Mouse (Mus musculus): ENCODE data around the gene Hist1h2ag. TPM values are rescaled to one million over a fixed set of nuclear protein-coding genes. Genes with fewer than 3 reads are reported as not detected.
A peak's percentile ranks its signal among the peaks of the same experiment; 100 is the strongest.

Hist1h2ag gene
- polyA plus RNA-seq, 1 experiment from 2014 or later, result 60.3 TPM

DNA sequence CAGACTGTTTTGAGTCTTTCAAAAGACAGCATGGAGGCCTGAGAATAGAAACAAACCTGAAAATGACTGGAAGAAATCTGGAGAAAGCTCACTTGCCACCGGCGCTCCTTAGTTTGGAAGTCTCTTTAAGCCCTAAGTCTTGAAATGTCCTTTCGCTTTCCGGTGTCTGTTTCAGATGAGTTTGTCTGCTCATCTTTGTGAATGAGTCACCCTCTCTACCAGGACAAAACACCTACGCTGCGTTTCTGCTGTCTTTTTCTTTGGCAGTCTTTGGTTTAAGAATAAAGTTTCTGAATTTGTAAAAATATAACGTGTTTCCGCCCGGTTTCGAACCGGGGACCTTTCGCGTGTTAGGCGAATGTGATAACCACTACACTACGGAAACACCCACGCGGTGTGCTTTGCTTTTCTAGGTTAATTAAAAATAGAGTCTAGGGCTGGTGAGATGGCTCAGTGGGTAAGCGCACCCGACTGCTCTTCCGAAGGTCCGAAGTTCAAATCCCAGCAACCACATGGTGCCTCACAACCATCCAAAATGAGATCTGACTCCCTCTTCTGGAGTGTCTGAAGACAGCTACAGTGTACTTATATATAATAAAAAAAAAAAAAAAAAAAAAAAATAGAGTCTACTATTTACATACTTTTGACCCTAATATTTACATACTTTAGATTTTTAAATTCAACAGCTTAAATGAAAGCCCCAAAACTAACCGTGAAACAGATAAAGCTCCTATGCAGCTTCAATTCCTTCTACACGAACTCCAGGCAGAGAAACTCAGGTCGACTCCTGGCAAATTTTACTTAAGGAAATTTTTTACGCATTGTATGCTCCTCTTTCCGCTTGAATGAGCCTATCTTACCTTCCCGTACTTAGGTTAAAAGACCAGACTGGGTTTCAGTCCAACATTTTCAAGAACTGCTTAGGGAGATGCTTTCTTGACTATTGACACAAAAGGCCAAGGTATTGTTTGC is 27.0 kb downstream of the Hist1h2ag start:
- no peak overlapping the region for H3K27ac ChIP-seq
- no peak overlapping the region for H3K9ac ChIP-seq
- H3K27me3 ChIP-seq, result peaks cover 82% of the 10 kb centered on the region
- H3K4me3 ChIP-seq, result no peak overlapping the region
- WGBS, result 14% methylated on average over 27 of the region's 27 CpGs
- H3K36me3 ChIP-seq (ENCODE audit: poor library complexity, severe bottlenecking), result no peaks in the 10 kb centered on the region
- peaks cover 11% of the 10 kb centered on the region; the same call in 1 of the 2 replicates for H3K4me1 ChIP-seq
- no peaks in the 10 kb centered on the region for H3K9me3 ChIP-seq (replicated peaks)
- no peak overlapping the region for H3K4me2 ChIP-seq
- peak; percentile 60; the same call in 1 of the 2 replicates for ATAC-seq

GRCm38 (mm10) chr13:22014411-22014845 is 28.3 kb downstream of the Hist1h2ag start:
- Histone ChIP-seq H3K4me3 (peak overlapping the region; percentile 13), H3K36me3 (ENCODE audit: poor library complexity, severe bottlenecking) (no peaks in the 10 kb centered on the region), H3K4me1 (peaks cover 3% of the 10 kb centered on the region; the same call in 1 of the 2 replicates), H3K4me2 (peak overlapping the region; percentile 38), H3K27ac (no peak overlapping the region), H3K27me3 (peaks cover 89% of the 10 kb centered on the region), H3K9ac (no peak overlapping the region), H3K9me3 (replicated peaks) (no peaks in the 10 kb centered on the region)
- 14% methylated on average over 17 of the region's 17 CpGs for whole genome bisulfite sequencing
- no peak for ATAC-seq

- Histone ChIP-seq H3K27me3 (peaks cover 89% of the 10 kb centered on the region), H3K9ac (no peak overlapping the region), H3K27ac (no peak overlapping the region), H3K4me3 (no peak overlapping the region), H3K4me2 (no peak overlapping the region), H3K36me3 (ENCODE audit: poor library complexity, severe bottlenecking) (no peaks in the 10 kb centered on the region), H3K4me1 (peaks cover 3% of the 10 kb centered on the region; the same call in 1 of the 2 replicates), H3K9me3 (replicated peaks) (no peaks in the 10 kb centered on the region)
- WGBS, result 17% methylated on average over 13 of the region's 13 CpGs
- ATAC-seq, result no peak
Observed at GRCm38 (mm10) chr13:22013716-22014115, 29.0 kb downstream of the Hist1h2ag start.

DNA sequence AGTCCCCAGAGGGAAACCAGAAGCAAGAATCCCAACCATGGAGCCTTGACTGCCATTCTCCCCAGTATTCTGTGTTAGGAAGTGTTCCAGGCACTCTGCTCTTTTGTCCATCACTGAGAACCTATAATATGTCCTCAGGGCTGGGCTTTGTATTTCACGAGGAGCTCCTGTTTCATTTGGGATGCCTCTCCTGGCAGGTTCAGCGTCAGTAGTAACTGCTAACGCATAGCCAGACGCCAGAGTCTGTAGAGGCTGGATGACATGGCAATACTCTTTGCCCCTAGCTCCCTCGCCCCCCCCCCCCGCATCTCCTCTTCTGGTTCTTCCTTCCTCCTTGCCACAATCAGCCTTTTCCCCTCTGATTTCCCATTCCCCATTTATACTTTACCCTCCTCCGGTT is 33.1 kb downstream of the Hist1h2ag start, which contains the start of gene Prss16:
TSS of gene Prss16 (minus strand) at position 101 of the 400 bp plus-strand sequence.
- Histone ChIP-seq H3K27me3 (peaks cover 94% of the 10 kb centered on the region), H3K4me1 (peaks cover 23% of the 10 kb centered on the region), H3K9ac (no peak within 1 kb of the TSS), H3K4me2 (no peak within 1 kb of the TSS), H3K36me3 (ENCODE audit: poor library complexity, severe bottlenecking) (no peaks in the 10 kb centered on the region), H3K27ac (no peak within 1 kb of the TSS), H3K9me3 (replicated peaks) (no peaks in the 10 kb centered on the region), H3K4me3 (no peak within 1 kb of the TSS)
- 36% methylated on average over 7 of the region's 7 CpGs for whole genome bisulfite sequencing
- ATAC-seq, result no peak

- no peak overlapping the region for H3K4me2 ChIP-seq
- H3K9ac ChIP-seq, result no peak overlapping the region
- H3K9me3 ChIP-seq (replicated peaks), result no peaks in the 10 kb centered on the region
- ATAC-seq, result no peak
- peaks cover 94% of the 10 kb centered on the region for H3K27me3 ChIP-seq
- peaks cover 20% of the 10 kb centered on the region for H3K4me1 ChIP-seq
- 73% methylated on average over 3 of the region's 3 CpGs for WGBS
- H3K27ac ChIP-seq, result no peak overlapping the region
- no peak overlapping the region for H3K4me3 ChIP-seq
- H3K36me3 ChIP-seq (ENCODE audit: poor library complexity, severe bottlenecking), result no peaks in the 10 kb centered on the region
Observed at GRCm38 (mm10) chr13:22008707-22009106, 34.0 kb downstream of the Hist1h2ag start.

GRCm38 (mm10) chr13:22007872-22008271 is 34.9 kb downstream of the Hist1h2ag start:
- Histone ChIP-seq H3K36me3 (ENCODE audit: poor library complexity, severe bottlenecking) (no peaks in the 10 kb centered on the region), H3K4me1 (peaks cover 20% of the 10 kb centered on the region), H3K27ac (no peak overlapping the region), H3K9me3 (replicated peaks) (no peaks in the 10 kb centered on the region), H3K4me2 (no peak overlapping the region), H3K27me3 (peaks cover 96% of the 10 kb centered on the region), H3K9ac (no peak overlapping the region), H3K4me3 (no peak overlapping the region)
- ATAC-seq, result no peak
- 54% methylated on average over 7 of the region's 7 CpGs for WGBS

- Histone ChIP-seq H3K36me3 (ENCODE audit: poor library complexity, severe bottlenecking) (no peaks in the 10 kb centered on the region), H3K4me3 (peak overlapping the region; percentile 46), H3K4me2 (peak overlapping the region; percentile 84), H3K9me3 (replicated peaks) (no peaks in the 10 kb centered on the region), H3K27ac (no peak overlapping the region), H3K27me3 (peaks cover 96% of the 10 kb centered on the region), H3K9ac (peak overlapping the region; percentile 45; the same call in 1 of the 2 replicates), H3K4me1 (peaks cover 20% of the 10 kb centered on the region)
- ATAC-seq, result no peak
- WGBS, result 2% methylated on average over 18 of the region's 18 CpGs
Observed at GRCm38 (mm10) chr13:22007121-22007510, 35.6 kb downstream of the Hist1h2ag start.

DNA sequence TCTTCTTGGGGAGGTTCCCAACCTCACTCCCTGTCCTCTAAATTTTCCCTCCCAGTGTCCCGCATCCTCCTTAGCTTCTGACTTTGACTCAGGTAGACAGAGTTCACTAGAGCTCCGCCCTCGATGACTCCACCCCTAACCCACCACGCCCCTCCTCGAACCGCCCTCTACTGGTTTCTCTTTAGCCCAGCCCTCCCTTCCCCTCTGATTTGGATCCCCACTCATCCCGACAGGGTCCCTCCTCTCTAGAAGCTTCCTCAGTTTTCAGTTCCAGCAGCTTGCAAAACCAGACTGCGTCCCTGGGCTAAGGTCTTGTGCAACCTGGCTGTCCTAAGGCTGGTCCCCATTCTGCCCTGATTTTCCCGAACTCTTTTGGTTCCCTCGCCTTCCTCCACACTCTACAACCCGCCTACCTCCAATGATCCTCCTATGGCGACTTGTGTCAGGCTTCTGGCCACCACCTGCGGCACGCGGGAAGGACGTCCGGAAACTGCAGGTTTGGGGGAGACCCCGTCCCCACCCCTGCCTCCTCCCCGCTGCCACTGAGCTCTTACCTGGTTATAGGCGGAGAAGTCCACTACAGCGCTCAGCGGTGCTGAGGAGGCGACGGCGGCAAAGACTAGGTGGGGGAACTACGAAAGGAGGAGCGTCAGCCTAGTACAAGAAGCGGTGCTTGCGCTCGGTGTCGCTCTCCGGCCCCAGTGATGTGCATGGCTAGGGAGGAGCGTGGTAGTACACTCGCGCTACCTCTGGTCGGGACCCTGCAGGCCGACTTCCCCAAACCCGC is 36.2 kb downstream of the Hist1h2ag start:
- WGBS, result 1% methylated on average over 38 of the region's 38 CpGs
- Histone ChIP-seq H3K27ac (no peak overlapping the region), H3K27me3 (peaks cover 98% of the 10 kb centered on the region), H3K4me3 (peak overlapping the region; percentile 46), H3K9ac (peak overlapping the region; percentile 60; the same call in 1 of the 2 replicates), H3K36me3 (ENCODE audit: poor library complexity, severe bottlenecking) (no peaks in the 10 kb centered on the region), H3K4me1 (peaks cover 20% of the 10 kb centered on the region), H3K4me2 (peak overlapping the region; percentile 84), H3K9me3 (replicated peaks) (no peaks in the 10 kb centered on the region)
- ATAC-seq, result peak; percentile 79

GRCm38 (mm10) chr13:22005605-22006333 is 37.0 kb downstream of the Hist1h2ag start:
- Histone ChIP-seq H3K9me3 (replicated peaks) (no peaks in the 10 kb centered on the region), H3K4me1 (peaks cover 20% of the 10 kb centered on the region), H3K4me2 (peak overlapping the region; percentile 84), H3K27me3 (peaks cover 100% of the 10 kb centered on the region), H3K36me3 (ENCODE audit: poor library complexity, severe bottlenecking) (no peaks in the 10 kb centered on the region), H3K9ac (peak overlapping the region; percentile 60), H3K4me3 (peak overlapping the region; percentile 46), H3K27ac (no peak overlapping the region)
- peak; percentile 76 for ATAC-seq
- WGBS, result under 1% methylated on average over 45 of the region's 45 CpGs

GRCm38 (mm10) chr13:22001823-22002222 is 40.9 kb downstream of the Hist1h2ag start:
- 37% methylated on average over 5 of the region's 5 CpGs for WGBS
- no peak overlapping the region for H3K9ac ChIP-seq
- no peak overlapping the region for H3K4me3 ChIP-seq
- peaks cover 100% of the 10 kb centered on the region for H3K27me3 ChIP-seq
- no peak overlapping the region for H3K4me2 ChIP-seq
- no peaks in the 10 kb centered on the region for H3K36me3 ChIP-seq (ENCODE audit: poor library complexity, severe bottlenecking)
- no peaks in the 10 kb centered on the region for H3K9me3 ChIP-seq (replicated peaks)
- peaks cover 18% of the 10 kb centered on the region for H3K4me1 ChIP-seq
- H3K27ac ChIP-seq, result no peak overlapping the region
- ATAC-seq, result no peak

GRCm38 (mm10) chr13:22001346-22001745 is 41.4 kb downstream of the Hist1h2ag start:
- Histone ChIP-seq H3K4me3 (no peak overlapping the region), H3K36me3 (ENCODE audit: poor library complexity, severe bottlenecking) (no peaks in the 10 kb centered on the region), H3K9me3 (replicated peaks) (no peaks in the 10 kb centered on the region), H3K4me1 (peaks cover 16% of the 10 kb centered on the region), H3K27me3 (peaks cover 100% of the 10 kb centered on the region), H3K9ac (no peak overlapping the region), H3K4me2 (no peak overlapping the region), H3K27ac (no peak overlapping the region)
- WGBS, result 66% methylated on average over 2 of the region's 2 CpGs
- no peak for ATAC-seq

All from forebrain, embryonic 13.5 days (tissue).